Mouse (Mus musculus) T-helper 2 cell (primary cell): ENCODE measurements at regions not wholly inside any gene's neighbourhood (a gene's known extent, or its start where the extent isn't known, plus 50 kb on each side); places are given as distances from the start of the nearest gene placed in this dataset.

ENCODE experiments used
- in situ Hi-C: fragments of 300-600 bp; cut with MboI, MseI; formaldehyde crosslinking; loops from one replicate; pipeline ENCODE4 v1.15.1; 2025; ENCODE audit warnings: high pct_unique_total_duplicates

DNA sequence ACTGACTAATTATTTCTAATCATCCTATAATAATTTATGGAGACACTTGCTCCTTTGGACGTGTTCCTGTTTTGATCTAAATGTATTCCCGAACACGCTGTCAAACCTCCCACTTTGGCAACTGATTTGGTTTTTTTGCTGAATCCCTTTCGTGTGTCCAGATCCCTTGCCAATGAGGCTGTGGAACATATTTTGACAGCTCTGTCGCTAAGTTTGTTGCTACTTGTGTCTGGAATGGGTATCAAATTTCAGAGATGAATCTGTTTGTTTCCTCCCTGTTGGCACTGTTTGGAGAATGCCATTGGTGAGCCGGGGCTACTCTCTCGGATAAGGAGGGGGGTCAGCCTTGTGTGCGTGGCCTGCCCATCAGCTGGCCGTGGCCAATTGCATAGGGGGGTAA is 277.2 kb upstream of the Tshz3 start:
- in situ Hi-C loops, result no loop called here

DNA sequence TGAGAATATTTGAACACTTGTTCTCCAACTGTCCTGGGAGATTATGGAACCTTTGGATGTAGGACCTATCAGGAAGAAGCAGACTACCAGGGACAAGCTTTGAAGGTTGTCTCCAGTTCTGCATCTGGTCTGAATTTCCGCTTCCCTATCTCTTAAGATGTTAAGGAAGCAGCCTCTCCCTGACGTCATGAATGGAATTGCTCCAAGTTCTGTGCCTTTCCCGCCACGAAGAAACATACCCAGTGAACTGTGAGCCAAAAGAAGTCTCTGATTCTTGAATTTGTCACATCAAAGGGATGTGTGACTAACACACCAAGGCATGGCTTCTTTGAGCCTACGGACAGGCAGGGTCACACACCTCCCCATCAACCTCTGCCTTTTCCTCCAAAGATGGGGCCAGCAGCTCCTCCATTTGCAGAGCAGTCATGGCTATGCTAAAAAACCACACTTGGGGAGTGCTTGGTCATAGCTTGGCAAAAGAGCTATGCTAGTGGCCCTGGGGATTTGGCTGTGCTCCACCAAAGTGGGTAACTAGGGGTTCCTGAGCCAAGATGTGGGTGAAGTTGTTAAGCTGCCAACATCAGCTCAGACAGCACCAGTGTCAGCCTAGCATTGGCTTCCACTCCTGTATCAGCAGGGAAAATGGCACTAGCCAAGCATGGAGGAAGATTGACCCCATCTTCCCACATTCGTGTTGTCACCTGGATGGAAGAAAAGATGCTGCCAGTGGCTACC is 248.6 kb upstream of the Tshz3 start:
- in situ Hi-C loops, result no loop called here

DNA sequence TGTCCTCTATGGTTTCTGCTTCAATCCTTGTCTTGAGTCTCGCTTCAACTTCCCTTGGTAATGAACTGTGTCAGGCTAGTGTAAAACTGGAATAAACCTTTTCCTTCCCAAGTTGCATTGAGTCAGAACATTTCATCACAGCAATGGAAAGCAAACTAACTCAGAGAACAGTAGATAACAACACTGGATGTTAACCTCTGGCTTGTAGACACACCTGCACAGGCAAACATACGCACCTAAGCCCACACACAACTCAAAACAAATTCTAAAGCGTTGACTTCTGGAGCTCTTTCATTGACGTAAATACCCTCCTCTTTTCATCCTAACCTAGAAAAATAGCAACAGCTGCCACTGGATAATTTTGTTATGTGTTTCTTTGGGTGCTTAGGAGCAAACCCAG is 244.1 kb upstream of the Tshz3 start:
- in situ Hi-C loops, result loop anchor here (10.0 to 25.0 kb wide), 2 partner anchors 792 to 1371 kb away; no protein-coding TSS in a partner anchor

DNA sequence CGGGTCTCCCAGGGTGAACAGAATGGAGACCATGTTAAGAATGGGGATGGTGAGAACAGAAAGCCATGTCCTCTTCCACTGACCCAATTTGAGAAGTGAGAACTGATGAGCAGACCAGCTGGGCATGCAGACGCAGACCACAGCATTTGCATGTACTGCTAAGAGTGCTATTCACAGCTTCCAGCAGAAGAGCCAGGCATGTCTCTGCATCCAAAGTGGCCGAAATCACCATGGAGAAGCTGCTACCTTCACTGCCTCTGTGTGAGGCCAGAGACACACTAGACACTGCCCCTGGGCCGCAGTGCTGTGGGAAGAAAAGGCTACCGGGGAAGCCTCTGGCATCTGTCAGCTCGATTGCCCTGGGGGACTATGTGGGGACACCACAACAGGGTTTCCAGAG is 241.8 kb upstream of the Tshz3 start:
- in situ Hi-C loops, result loop anchor here (10.0 to 25.0 kb wide), 2 partner anchors 794 to 1369 kb away; no protein-coding TSS in a partner anchor

DNA sequence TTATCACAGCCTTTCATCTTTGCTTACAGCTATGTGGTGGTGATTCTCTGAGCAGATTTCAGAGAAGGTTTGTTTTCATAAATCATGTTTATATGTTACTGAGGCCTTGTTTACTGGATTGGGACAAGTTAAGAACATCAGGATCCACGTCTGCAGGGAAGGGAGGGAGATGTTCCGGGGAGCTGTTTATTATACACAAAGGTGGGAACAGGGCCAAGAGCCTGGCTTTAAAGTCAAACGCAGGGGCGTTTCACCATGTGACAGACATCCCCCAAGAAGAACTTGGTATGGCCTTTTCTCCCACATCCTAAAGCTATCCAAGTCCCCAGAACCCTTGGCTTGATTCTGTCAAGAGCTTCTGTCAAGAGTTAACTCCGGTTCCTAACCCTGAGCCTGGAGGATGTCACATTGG is 235.5 kb upstream of the Tshz3 start:
- in situ Hi-C loops, result loop anchor here (25.0 kb wide), 1 partner anchor 800 kb away; no protein-coding TSS in a partner anchor

DNA sequence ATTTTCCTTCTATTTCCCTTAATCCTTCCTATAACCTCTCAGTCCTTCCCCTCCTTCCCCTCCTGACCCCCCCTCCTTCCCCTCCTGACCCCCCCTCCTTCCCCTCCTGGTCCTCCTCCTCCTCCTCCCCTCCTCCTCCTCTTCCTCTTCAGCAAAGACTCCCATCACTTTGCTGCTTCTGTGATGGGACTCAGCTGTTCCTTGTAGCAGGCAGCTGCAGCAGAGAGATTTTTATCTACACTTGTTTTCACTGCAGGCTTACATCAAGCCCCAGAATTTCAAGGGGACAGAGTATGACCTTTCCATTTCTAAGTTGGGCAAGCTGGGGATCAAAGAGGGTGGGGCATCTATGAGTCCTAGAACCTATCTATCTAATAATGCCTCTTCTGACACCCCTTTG is 228.5 kb upstream of the Tshz3 start:
- in situ Hi-C loops, result loop anchor here (25.0 kb wide), 1 partner anchor 807 kb away; no protein-coding TSS in a partner anchor

DNA sequence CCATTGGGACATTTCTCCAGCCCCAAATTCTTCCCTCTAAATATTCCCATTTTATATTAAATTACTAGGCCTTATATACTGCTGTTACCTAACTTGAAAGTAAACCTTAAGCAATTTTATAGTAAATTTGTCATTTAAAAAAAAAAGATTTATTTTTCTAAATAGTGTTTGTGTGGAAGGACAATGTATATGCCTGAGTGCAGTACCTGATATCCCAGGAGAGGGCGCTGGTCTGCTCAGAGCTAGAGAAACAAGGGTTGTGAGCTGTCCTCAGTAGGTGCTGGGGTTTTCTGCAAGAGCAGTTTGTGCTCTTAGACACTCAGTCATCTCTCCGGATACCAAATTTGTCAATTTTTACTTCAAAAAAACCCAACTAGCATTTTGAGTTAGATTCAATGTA is 224.4 kb upstream of the Tshz3 start:
- in situ Hi-C loops, result loop anchor here (25.0 kb wide), 1 partner anchor 811 kb away; no protein-coding TSS in a partner anchor

DNA sequence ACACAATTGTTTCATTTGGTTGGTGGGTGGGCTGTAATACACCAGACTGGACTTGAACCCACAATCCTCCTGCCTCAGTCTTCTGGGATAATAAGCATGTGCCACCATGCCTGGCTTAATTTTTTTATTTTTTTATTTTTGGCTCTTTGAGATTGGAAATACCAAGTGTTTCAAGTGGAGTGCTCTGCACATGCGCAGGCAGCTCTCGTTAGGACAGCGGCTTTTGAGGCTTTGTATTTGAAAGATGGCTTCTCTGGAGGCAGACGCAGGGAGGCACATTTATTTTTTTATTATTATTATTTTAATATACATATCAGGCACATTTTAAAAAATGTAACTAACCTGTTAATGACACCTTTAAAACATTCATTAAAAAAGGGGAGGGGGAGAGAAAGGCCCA is 221.5 kb upstream of the Tshz3 start:
- in situ Hi-C loops, result no loop called here

DNA sequence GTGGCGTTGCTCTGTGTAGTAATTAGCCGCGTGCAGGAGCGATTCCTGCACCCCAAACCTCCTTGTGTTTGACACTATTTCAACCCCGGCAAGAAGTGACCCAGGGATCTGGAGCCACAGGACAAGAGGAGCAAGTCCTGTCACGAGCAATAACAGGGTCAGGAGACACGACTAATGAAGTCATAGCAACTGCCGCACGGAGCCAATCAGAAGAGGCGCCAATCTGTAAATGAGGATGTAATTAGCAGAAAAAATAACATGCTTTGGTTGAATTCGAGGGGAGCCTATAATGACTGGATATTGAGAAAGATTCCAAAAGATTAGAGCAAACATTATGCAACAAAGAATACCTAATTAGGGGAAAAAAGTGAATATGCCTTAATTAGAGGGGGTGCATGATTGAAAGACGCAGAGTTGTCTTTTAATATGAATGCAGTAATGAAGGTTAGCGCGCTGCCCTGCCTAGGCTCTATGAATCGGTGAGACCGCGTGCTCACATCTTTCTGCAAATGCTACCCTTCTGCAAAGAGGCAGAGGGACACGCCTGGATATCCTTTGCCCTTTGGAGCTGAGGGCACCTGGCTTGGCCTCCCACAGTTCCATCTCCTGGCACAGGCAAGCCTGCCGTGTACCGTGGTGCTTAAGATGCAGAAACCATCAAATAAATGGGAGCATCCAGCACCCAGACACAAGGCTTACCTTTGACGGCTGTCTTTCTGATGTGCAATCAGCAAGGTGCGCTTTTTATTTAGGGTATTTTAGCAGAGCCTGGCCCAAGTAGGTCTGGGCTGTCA is 220.9 kb upstream of the Tshz3 start:
- in situ Hi-C loops, result no loop called here

DNA sequence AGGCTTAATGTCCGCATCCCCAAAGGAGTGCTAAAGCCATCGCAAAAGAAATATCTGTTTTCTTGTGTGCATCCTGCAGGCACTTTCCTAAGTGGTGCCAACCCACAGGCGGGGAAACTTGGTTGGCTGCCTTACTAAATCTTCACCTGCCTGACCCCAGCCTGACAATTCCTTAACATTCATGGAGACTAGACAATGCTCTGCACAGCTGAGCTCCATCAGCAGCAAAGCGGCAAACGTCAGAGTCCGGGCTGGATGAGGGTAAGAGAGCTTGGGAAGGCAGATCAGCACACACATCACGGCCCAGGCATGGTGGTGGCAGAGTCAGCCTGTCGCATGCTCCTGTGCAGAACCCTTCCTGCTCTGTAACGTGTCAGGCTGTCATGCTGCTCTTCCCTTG is 209.8 kb upstream of the Tshz3 start:
- in situ Hi-C loops, result no loop called here

DNA sequence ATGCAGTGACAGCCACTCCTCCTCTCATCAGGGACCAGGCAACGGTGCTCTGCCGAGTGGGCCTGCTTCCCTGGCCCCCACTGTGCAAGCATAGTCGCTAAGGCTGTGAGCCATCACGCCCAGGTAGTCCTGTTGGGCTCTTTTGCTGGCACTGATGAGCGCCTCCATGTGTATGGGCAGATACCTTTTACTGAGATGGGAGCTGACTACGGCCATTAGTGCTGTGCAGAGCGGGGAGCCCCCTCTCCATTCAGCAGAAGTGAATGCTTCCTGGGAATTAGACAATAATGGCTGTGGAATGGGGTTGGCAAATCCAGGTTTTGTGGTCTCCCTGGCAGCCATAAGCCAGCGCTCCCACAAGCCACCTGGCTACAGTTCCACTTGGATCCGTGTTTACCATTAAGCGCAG is 206.7 kb upstream of the Tshz3 start:
- in situ Hi-C loops, result no loop called here

DNA sequence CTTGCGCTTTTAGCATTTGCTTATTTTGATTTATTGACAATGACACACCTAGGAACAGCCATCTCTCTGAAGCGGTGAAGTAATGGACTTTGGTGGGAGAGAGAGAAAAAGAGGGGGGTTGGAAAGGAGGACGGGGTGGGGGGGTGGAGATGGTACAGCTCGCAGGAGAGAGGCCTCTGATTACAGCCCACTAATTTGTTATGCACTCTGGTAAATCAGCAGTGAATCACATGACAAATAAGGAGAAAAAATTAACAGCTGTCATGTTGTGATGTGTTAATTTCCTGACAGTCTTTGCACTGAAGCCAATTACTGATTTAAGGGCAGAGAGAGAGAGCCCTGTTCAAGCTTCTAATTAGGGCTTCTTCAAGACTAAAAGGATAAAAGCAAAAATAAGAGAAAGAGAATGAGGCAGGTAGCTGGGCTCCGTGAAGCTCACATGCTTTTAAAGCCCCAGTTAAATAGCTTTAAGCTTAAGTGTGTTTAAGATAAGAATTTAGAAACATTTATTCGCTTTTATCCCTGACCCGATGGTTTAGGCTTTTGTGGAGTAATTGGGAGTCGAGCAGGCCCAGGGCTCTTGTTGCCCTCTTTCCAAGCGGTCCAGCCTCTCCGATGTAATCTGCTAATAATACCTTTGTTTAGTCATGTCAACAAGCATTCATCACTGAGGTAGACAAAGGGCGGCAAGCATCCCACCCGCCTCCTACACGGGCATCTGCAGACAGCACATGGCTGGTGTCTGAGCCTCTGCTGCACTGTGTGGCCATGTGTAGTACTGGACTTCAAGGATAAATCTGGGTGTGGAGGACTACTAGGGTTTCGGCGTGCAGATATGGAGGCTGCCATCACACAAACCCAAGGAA is 193.7 kb upstream of the Tshz3 start:
- in situ Hi-C loops, result no loop called here

DNA sequence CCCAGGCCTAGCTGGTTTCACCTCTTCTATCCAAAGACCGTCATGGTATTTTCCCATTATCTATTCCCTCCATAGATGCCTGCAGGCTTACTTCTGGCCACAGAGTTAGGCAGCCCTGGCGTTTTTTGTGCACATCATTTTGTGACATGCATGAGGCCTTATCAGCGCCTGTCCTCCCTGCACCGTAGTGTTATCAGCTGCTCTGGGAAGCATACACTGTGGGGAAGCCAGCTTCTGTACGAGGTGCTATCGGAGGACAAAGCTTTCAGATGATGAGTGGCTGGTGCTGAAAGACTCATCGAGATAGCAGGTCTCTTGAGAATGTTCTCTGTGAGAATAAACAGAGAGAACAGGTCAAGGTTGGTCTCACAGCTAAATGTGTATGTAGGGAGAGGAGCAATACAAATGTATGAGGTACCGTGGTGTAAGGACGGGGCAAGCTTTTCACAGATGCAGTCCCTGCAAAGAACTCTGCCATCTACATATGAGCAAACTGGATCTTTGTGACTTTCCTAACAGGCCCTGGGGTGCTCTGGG is 190.0 kb upstream of the Tshz3 start:
- in situ Hi-C loops, result no loop called here

DNA sequence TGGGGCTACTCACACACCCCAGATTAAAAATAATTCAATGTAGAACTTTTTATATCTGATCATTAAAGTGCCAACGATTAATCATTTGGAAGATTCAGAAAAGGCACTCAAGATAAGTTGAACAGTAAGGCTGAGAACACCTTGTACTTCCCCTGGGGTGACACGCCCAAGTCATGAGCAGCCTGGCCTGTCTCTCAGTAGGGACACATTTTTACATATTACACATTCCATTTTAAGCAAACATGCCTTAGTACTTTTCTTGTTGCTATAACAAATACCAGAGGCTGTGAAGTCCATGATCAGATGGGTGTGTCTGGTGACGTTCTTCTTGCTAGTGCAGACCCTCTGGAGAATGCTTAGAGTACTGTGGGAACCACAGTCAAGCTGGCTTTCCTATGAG is 184.2 kb upstream of the Tshz3 start:
- in situ Hi-C loops, result no loop called here

DNA sequence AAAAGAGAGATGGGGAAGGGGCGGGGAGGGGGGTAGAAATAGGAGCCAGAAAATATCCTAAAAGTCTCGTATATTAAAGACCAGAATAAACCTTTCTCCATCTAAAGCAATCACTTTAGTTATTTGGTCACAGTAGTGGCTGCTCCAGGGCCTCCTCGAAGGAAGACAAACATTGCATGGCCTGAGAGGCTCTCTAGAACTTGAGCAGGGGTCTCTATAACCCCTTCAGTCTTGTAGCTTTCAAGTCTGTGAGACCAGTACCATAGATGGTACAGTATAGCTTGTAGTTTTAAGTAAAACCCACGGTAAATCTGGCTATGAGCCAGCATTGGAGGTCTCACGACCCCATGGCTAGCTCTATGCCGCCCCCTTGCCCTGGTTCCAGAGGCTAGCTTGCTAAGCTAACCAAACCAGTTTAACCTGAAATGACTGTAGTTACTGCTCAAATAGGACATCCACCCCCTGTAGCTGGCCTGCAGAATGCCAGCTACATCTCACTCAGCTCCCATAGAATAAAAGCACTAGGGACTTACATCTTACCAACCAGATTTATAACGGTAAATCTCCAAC is 181.7 kb upstream of the Tshz3 start:
- in situ Hi-C loops, result no loop called here

DNA sequence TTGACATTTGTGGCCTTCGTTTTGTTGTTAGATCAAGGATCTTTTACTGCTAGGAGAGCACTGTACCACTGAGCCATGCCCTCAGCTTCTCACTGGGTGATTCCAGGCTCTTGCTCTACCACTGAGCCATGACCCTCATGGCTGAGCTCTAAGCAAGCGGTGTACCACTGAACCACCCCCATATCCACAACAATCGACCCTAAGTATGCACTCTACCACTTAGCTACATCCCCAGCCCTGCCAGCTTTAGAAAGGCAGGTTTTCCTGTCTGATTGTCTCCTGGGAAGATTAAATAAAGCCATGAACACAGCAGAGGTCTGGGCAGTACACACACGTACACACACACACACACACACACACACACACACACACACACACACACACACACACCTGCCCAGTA is 178.9 kb upstream of the Tshz3 start:
- in situ Hi-C loops, result no loop called here

DNA sequence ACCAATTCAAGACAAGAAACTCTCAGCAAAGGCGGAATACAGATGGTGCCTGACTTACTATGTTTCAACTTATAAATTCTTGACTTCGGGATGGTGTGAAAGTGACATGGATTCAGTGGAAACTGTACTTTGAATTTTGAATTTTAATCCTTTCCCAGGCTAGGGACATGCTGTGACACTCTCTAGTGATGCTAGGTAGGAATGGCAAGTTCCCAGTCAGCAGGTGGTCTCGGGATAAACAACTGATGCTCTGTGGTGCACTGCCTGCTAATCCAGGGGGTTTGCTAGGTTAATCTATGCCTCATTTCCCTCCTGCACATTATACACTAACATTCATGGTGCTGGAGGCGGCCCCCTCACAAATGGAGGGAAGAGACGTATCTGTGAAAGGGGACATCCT is 175.0 kb upstream of the Tshz3 start:
- in situ Hi-C loops, result no loop called here

DNA sequence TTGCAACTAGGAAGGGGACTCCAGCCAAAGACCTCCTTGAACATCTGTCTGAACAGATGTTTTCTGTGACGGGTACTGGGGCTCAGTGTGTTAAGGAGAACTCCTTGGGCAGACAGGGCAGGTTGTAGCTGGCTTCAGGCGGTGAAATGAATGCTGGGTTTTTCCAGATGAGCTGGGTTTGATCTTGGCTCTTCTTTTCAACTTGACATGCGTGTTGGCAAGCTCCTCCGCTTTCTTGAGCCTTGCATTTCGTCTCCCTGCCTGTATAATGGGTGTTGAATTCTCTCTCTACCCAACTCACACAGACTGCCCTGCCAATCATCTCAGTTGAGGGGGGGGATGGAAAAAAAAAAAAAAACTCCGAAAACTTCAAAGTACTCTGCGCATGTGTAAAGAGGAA is 171.8 kb upstream of the Tshz3 start:
- in situ Hi-C loops, result no loop called here

DNA sequence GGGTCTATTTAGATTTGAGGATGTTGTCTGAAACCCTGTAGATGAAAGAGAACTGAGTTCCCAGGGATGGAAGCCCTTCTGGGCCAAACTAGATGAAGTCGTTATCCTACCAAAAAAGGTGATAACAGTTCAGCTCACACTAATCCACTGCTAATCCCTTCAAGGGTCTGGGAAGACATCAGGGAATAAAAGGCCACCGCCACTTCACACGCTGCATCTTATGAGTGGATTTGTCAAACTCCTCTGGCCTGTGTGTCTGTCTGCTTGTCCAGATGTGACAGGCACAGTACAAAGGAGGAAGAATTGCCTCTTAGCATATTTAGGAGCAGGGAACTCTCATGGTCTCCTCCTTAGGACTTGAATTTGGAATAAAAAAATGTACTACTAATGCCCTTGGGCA is 171.2 kb upstream of the Tshz3 start:
- in situ Hi-C loops, result no loop called here

DNA sequence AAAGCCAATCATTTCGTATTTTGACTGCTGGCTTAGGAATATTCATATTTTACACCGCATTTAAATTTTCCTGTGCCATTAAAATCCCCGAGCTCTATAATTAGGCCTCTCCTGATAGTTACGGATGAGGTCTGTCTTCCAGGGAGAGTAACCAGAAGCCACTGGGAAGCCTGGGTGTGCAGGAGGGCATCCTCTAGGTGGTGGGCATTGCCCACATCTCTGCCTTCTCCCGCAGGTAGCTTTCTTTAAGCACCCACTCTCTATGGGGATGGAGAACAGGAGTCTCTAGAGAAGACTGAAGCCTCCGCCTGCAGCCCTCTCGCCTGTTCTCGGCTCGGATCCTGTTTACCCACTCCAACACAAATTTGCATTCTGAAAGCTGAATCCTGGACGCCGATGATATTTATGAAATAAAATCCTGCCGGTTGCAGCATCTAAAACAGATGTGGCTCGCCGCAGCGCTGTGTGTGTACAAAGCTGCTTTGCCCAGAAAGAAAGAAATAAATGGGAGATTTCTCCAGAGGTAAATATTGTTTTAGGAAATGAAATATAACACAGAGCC is 168.3 kb upstream of the Tshz3 start:
- in situ Hi-C loops, result no loop called here

DNA sequence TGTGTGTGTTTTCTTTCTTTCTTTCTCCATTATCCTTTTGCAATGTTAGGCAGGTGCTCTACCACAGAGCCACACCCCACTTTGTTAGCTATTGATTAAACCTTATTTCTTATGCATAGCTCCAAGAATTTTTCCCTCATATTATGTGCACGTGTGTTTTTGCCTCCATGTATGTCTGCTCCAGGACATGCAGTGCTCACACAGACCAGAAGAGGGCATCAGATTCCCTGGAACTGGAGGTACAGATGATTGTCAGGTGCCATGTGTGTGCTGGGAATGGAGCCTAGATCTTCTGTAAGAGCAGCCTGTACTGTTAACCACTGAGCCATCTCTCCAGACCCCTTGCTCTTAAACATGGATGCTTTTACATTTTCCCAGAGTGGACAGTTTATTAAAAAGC is 166.4 kb upstream of the Tshz3 start:
- in situ Hi-C loops, result no loop called here
